Mouse (Mus musculus) embryonic facial prominence, embryonic 15.5 days (tissue): ENCODE data around the gene Ndufc2. TPM values are rescaled to one million over a fixed set of nuclear protein-coding genes. Genes with fewer than 3 reads are reported as not detected.
A peak's percentile ranks its signal among the peaks of the same experiment; 100 is the strongest.

Experiments used
- ATAC-seq: fragments of 200-750 bp; cut with Nextera tagmentation; 2 replicates; pipeline ENCODE4 v1.8.0; 2017; ENCODE audit warnings: low read depth, moderate TSS enrichment; ENCODE audit not compliant: insufficient number of reproducible peaks, low FRiP score, low TSS enrichment
- H3K27ac ChIP-seq: fragments of 300-500 bp; sonication (generic); replicated peaks from 2 replicates; pipeline ENCODE4 v1.5.1; 2015; ENCODE audit warnings: mild to moderate bottlenecking, inconsistent platforms
- H3K27me3 ChIP-seq: fragments of 300-500 bp; sonication (generic); 2 replicates; pipeline ENCODE4 v1.6.1; 2015; ENCODE audit warnings: inconsistent platforms
- H3K36me3 ChIP-seq: fragments of 300-500 bp; sonication (generic); 2 replicates; pipeline ENCODE4 v1.6.1; 2015; ENCODE audit warnings: mild to moderate bottlenecking, inconsistent platforms
- H3K4me1 ChIP-seq: fragments of 300-500 bp; sonication (generic); 2 replicates; pipeline ENCODE4 v1.6.1; 2015; ENCODE audit warnings: inconsistent platforms
- H3K4me2 ChIP-seq: fragments of 300-500 bp; sonication (generic); replicated peaks from 2 replicates; pipeline ENCODE4 v1.6.1; 2015; ENCODE audit warnings: mild to moderate bottlenecking, inconsistent platforms
- H3K4me3 ChIP-seq: fragments of 300-500 bp; sonication (generic); replicated peaks from 2 replicates; pipeline ENCODE4 v1.5.1; 2015; ENCODE audit warnings: mild to moderate bottlenecking, inconsistent platforms
- H3K9ac ChIP-seq: fragments of 300-500 bp; sonication (generic); 2 replicates; pipeline ENCODE4 v1.6.1; 2015; ENCODE audit warnings: inconsistent platforms
- H3K9me3 ChIP-seq: fragments of 300-500 bp; sonication (generic); replicated peaks from 2 replicates; pipeline ENCODE4 v1.6.1; 2016; ENCODE audit warnings: inconsistent platforms
- WGBS: fragments of 180-500 bp; shearing (Covaris S2); methylation state at CpG from one replicate; pipeline ENCODE4 v1.1.7; 2015; 5-methylcytosine and 5-hydroxymethylcytosine counted together
- polyA plus RNA-seq: library from polyadenylated mRNA; unstranded; fragments of >200 nt; fragmentation: Nextera tagmentation; extraction: Ambion mirVana; gene quantifications from 2 replicates; pipeline ENCODE4 v1.2.1, GENCODE M21; 2015

Gene Ndufc2
- polyA plus RNA-seq: 336 and 344 TPM in 2 replicates

DNA sequence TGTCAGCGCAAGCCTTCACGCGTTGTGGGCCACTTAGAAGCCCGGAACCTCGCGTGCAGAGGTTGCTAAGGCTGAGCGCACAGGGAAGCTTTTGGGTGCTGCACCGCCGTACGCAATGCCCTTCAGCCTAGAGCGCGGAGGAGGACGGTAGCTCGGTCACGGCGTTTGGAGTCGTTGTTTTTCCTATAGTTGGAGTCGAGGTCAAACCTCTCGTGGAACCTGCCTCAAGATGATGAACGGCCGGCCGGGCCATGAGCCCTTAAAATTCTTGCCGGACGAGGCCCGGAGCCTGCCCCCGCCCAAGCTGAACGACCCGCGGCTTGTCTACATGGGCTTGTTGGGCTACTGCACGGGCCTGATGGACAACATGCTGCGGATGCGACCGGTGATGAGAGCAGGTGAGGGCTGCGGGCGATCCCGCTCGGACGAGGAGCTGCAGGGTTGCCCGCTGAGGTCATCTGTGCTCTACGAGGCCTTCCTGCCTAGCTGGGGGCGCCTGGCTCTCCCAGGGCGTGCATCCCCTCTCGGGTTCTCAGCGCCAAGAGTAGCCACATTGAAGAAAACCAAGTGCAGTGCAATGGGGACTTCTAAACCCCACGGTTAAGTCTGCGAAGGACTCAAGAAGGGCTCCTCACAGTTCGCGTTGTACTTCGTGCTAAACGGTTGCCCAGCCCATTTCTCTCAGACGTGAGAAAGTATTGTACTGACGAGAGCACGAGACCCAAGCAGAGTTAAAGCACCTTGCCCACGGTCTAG, at the start of gene Ndufc2:
Gene Ndufc2 (plus strand): TSS at position 44 of the 756 bp plus-strand sequence.
- peak; percentile 89 for ATAC-seq
- under 1% methylated on average over 54 of the region's 54 CpGs for WGBS
- peak within 1 kb of the TSS; percentile 79 for H3K27ac ChIP-seq
- H3K36me3 ChIP-seq: peaks cover 16% of the 10 kb centered on the region
- H3K4me1 ChIP-seq: peaks cover 17% of the 10 kb centered on the region
- peak within 1 kb of the TSS; percentile 66 for H3K4me2 ChIP-seq
- H3K4me3 ChIP-seq: peak within 1 kb of the TSS; percentile 88
- no peaks in the 10 kb centered on the region for H3K9me3 ChIP-seq
- no peaks in the 10 kb centered on the region for H3K27me3 ChIP-seq
- peak within 1 kb of the TSS; percentile 99 for H3K9ac ChIP-seq

DNA sequence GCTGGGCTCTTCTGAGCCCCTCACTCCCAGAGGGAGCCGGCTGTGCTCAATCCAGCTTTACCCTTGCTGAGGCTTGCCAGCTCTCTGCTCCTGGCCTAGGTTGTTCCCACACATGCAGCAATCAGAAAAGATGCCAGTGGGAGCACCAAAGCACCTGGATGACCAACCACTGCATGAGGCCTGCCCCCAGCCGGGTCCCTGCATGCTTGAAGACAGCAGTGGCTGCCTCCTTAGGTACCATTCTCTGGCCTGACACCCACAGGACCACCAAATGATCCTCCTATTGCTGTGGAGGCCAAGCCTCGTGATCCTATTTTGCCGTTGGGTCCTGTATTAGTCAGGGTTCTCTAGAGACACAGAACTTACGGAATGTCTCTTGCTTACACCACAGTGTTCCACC, 48.9 kb upstream of the Ndufc2 start:
- Histone ChIP-seq H3K4me1 (peaks cover 5% of the 10 kb centered on the region), H3K9me3 (no peaks in the 10 kb centered on the region), H3K4me3 (no peak overlapping the region), H3K4me2 (no peak overlapping the region), H3K36me3 (peaks cover 12% of the 10 kb centered on the region), H3K27me3 (no peaks in the 10 kb centered on the region), H3K27ac (no peak overlapping the region), H3K9ac (no peak overlapping the region)
- ATAC-seq: no peak
- WGBS: 78% methylated on average over 5 of the region's 5 CpGs

DNA sequence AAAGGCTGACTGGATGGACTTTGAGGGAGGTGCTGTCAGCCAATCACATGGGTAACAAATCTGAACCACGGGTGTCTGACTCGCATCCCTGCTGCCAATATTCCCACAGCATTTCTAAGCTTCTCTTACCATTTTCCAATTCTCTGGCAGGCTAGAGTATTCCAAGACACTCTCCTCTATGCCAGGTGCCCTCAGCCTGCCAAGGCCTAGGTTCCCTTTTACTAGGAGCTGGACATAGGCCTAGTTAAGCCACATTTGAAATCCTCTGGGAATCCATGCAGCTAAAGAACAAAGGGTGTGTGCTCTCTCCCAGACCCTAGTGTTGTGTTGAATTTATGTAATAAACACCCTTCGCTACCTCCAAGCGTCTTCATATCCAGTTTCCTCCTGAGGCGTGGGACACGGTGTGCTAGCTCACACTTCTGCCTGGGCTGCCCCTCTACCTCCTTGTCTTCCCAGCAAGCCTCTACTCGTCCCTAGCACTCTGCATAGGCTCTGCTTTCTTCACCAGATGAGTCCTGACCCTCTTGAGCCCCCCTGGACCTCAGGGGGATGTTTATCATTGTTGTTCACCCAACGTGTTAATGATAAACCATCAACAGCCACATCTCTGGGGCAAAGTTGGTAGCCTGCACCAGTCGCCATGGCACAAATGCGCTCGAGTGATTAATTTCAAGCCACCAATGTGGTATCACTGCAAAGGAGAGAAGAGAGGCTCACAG, 47.9 kb upstream of the Ndufc2 start:
- Histone ChIP-seq H3K36me3 (peaks cover 12% of the 10 kb centered on the region), H3K4me2 (no peak overlapping the region), H3K4me1 (no peaks in the 10 kb centered on the region), H3K27me3 (no peaks in the 10 kb centered on the region), H3K4me3 (no peak overlapping the region), H3K27ac (no peak overlapping the region), H3K9ac (no peak overlapping the region), H3K9me3 (no peaks in the 10 kb centered on the region)
- ATAC-seq: no peak; the same call in 1 of the 2 replicates
- 82% methylated on average over 11 of the region's 11 CpGs for WGBS

DNA sequence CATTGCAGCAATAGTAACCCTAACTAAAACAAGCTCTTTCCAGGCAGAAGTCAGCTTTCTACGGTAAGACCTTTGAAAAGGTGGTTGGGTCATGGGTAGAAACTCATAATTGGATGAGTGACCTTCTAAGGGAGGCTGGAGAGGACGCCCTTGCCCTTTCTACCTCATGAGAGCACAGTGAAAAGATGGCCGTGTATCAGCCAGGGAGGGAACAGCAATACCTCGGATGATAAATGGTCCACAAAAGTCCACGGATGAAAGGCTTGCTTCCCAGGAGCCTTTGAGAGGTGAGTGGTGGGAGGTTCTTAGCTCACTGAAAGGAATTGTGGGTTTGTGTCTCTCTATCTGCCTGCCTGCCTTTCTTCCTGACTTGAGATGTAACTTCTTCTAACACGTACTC, 46.4 kb upstream of the Ndufc2 start:
- Histone ChIP-seq H3K36me3 (peaks cover 12% of the 10 kb centered on the region), H3K9ac (no peak overlapping the region), H3K4me3 (no peak overlapping the region), H3K4me2 (no peak overlapping the region), H3K27me3 (no peaks in the 10 kb centered on the region), H3K27ac (no peak overlapping the region), H3K9me3 (no peaks in the 10 kb centered on the region), H3K4me1 (no peaks in the 10 kb centered on the region)
- no peak for ATAC-seq
- 89% methylated on average over 6 of the region's 6 CpGs for WGBS

DNA sequence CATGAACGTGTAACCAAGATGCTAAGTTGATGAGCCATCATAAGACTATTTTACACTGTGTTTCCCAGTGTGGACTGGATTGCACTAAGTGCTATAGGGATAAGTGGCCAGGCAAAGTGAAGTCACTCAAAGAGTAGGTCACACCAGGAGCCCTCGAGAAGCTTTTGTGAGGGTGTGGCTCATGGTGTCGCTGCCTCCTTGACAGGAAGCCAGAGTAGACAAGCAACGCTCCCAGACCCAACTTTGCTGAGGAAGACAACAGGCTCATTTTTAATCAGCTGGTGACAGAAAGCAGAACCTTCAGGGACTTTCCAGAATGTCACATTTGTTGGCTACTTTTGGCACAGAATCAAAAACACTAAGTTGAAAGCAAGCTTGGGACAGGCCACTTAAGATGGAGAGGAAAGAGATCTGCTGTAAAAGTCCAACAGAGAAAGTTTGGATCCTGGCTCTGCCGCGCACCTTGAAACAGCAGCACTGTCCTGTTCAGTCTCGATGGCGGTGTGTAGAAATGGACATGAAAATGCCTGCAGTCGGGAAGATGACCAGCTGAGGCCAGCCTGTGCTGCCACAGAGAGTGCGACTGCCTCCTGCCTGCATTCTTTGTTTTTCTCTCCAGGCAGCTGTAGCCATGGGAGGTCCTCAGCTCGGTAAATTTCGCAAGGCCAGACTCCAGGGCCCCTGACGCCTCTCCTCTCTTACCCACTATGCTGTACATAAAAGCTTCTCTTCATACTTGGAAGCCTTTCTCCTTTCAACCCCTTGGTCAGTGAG, 44.5 kb upstream of the Ndufc2 start:
- no peaks in the 10 kb centered on the region for H3K9me3 ChIP-seq
- H3K4me2 ChIP-seq: no peak overlapping the region
- no peaks in the 10 kb centered on the region for H3K27me3 ChIP-seq
- H3K27ac ChIP-seq: no peak overlapping the region
- no peak for ATAC-seq
- H3K4me3 ChIP-seq: no peak overlapping the region
- H3K4me1 ChIP-seq: no peaks in the 10 kb centered on the region
- WGBS: 47% methylated on average over 13 of the region's 13 CpGs
- no peaks in the 10 kb centered on the region for H3K36me3 ChIP-seq
- no peak overlapping the region for H3K9ac ChIP-seq

DNA sequence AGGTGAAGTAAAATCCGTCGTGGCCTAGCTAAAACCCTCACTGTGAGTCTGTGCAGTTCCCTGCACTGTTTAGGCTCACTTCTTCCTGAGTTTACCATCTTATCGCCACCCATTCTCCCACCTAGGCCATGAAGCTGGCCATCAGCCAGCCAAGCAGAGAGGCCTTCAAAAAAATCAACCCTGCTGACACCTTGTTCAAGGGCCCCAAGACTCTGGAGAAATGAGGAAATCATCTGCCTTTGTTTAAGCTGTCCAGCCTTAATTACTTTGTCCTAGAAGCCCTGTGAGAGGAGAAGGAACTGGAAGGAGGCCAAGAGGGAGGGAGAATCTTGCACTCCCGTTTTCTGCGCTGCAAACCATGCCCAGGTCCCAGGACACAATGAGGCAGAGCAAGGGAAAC, 43.5 kb upstream of the Ndufc2 start:
- Histone ChIP-seq H3K27ac (no peak overlapping the region), H3K4me2 (no peak overlapping the region), H3K27me3 (no peaks in the 10 kb centered on the region), H3K4me3 (no peak overlapping the region), H3K4me1 (no peaks in the 10 kb centered on the region), H3K9me3 (no peaks in the 10 kb centered on the region), H3K36me3 (no peaks in the 10 kb centered on the region), H3K9ac (no peak overlapping the region)
- ATAC-seq: no peak
- 83% methylated on average over 5 of the region's 5 CpGs for WGBS

DNA sequence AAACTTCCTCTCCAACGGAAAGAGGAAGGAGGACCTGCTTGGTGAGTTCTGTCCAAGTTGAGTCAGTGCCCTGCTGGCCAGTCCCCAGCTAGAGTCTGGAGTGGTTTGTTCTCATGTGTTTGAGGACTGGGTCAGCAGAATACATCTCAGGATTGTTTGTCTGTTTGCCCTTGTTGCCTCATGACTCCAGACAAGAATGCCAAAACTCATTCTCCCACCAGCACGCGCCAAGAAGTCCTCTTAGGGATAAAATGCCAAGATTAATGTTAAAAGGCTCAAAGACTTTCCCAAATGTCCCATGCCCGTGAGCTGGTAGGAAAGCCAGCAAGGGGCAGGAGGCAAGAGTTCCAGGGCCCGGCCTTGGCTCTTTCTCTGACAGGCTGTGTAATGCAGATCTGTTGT, 42.9 kb upstream of the Ndufc2 start:
- H3K4me3 ChIP-seq: no peak overlapping the region
- no peak overlapping the region for H3K4me2 ChIP-seq
- H3K36me3 ChIP-seq: no peaks in the 10 kb centered on the region
- no peak for ATAC-seq
- no peaks in the 10 kb centered on the region for H3K9me3 ChIP-seq
- no peaks in the 10 kb centered on the region for H3K27me3 ChIP-seq
- no peaks in the 10 kb centered on the region for H3K4me1 ChIP-seq
- no peak overlapping the region; the same call in 1 of the 2 replicates for H3K27ac ChIP-seq
- H3K9ac ChIP-seq: no peak overlapping the region
- 72% methylated on average over 5 of the region's 5 CpGs for WGBS

DNA sequence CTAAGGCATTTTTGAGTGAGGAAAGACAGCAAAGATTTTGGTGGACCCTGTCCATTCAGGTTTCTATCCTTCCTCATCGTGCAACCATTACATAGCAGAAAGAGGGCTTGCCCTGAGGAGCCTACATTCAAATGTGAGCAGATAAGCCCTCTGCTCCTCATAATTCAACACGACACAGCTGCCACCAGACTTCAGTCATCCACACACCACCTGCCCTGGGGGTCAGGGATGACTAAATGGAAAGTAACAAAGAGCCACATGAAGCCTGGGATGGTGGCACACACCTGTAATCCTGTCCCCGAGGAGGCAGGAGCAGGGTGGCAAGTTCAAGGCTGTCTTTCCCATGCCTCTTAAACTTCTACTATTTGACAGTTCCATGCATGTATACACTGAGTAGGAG, 42.0 kb upstream of the Ndufc2 start:
- no peaks in the 10 kb centered on the region for H3K4me1 ChIP-seq
- no peak overlapping the region for H3K27ac ChIP-seq
- no peak overlapping the region for H3K4me3 ChIP-seq
- no peaks in the 10 kb centered on the region for H3K36me3 ChIP-seq
- 56% methylated on average over 3 of the region's 3 CpGs for WGBS
- no peaks in the 10 kb centered on the region for H3K9me3 ChIP-seq
- H3K4me2 ChIP-seq: no peak overlapping the region
- no peak for ATAC-seq
- no peak overlapping the region for H3K9ac ChIP-seq
- no peaks in the 10 kb centered on the region for H3K27me3 ChIP-seq

DNA sequence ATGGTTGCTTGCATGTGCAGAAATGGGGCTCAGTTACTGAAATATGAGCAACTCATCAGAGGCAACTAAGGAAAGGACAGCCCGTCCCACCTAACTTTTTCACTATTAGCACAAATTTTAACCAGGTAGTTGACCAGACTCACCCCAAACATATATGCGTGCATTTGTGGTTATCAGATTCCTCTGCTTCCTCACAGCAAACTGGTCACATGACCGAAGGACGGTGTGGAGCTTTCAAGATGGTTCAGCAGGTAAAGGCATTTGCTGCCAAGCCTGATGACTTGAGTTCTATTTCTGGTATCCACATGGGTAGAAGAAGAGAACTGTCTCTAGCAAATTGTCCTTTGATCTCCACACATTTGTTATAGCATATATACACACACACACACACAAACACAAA, 41.5 kb upstream of the Ndufc2 start:
- Histone ChIP-seq H3K36me3 (no peaks in the 10 kb centered on the region), H3K4me3 (no peak overlapping the region), H3K9ac (no peak overlapping the region), H3K4me1 (no peaks in the 10 kb centered on the region), H3K27me3 (no peaks in the 10 kb centered on the region), H3K27ac (no peak overlapping the region), H3K9me3 (no peaks in the 10 kb centered on the region), H3K4me2 (no peak overlapping the region)
- 77% methylated on average over 4 of the region's 4 CpGs for WGBS
- ATAC-seq: no peak

DNA sequence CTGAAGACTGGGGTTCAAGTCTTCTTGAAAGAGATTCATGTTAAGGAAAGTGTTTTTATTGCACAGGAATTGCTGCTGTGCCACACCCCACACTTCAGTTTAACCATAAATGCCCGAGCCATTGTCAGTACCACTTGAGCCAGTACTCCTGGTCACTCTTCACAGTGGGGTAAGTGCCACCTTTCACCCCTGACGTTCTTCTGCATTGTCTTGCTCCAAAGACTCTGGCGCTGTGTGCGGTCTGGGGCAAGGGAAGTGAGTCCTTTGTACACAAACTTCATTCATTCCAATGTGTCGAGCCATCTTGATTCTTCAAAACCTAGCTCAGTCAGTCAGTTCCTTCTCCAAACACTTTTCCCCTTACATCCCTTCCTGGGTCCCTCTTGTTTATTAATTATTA, 39.6 kb upstream of the Ndufc2 start:
- Histone ChIP-seq H3K4me3 (no peak overlapping the region), H3K4me2 (no peak overlapping the region), H3K27ac (no peak overlapping the region), H3K36me3 (no peaks in the 10 kb centered on the region), H3K27me3 (no peaks in the 10 kb centered on the region), H3K4me1 (no peaks in the 10 kb centered on the region), H3K9ac (no peak overlapping the region), H3K9me3 (no peaks in the 10 kb centered on the region)
- ATAC-seq: no peak
- 80% methylated on average over 5 of the region's 5 CpGs for WGBS

DNA sequence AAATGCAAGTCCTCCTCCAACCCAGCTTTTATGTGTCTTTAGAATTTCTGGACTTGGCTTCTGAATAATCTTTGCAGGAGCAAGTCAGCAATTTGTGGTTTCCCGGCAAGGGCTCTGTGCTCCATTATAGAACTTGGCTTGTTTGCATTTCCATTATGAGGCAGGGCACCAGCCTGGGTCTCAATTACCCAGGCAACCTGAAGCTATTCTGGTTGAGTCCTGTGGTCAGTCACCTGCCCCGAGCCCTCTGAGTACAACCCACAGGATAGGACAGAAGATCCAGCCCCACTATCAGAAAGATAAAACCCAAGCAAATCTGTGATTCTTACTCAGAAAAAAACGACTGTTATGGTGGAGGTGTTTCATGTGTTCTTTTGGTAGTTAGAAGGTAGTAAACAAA, 38.8 kb upstream of the Ndufc2 start:
- H3K27ac ChIP-seq: no peak overlapping the region
- no peaks in the 10 kb centered on the region for H3K4me1 ChIP-seq
- no peaks in the 10 kb centered on the region for H3K36me3 ChIP-seq
- H3K27me3 ChIP-seq: no peaks in the 10 kb centered on the region
- H3K4me2 ChIP-seq: no peak overlapping the region
- no peak overlapping the region for H3K4me3 ChIP-seq
- H3K9ac ChIP-seq: no peak overlapping the region
- ATAC-seq: no peak
- 48% methylated on average over 3 of the region's 3 CpGs for WGBS
- H3K9me3 ChIP-seq: no peaks in the 10 kb centered on the region
